Comparison of ENCODE assay signal across 17 mouse cellular contexts in genomic region chr8:104467463-104467862, GRCm38 (mm10). TPM values are rescaled to one million over a fixed set of nuclear protein-coding genes. Genes with fewer than 3 reads are reported as not detected.
DNase-seq lines count a peak whose midpoint lies in the region; ATAC-seq lines count a peak whose summit lies in the region.
"Had no signal": no experiment of that assay in that cellular context is flagged by ENCODE, and none has a peak within 500 bp of the region (broad histone marks: within the 10 kb centered on the region; RNA-seq: fewer than 3 reads in every experiment).

No protein-coding gene starts in this region.

- peak; percentile 38 for DNase-seq in 416B (ENCODE audit: low read depth)
- DNase-seq in right cerebral cortex, postnatal 10 days (ENCODE audit: low spot score in 2 of 2): no peak
- DNase-seq: adrenal gland, adult 8-10 months; adrenal gland, postnatal 14 days; adrenal gland, postnatal 36 days; cerebellum, adult 11-12 months; cerebellum, adult 2 months; cerebellum, adult 9-10 months; cerebellum, postnatal 10 days; cerebellum, postnatal 25 days had no signal

- peak; percentile 82 for ATAC-seq in granulocyte monocyte progenitor cell, adult 5-6 weeks (replicated peaks; ENCODE audit: poor library complexity, severe bottlenecking)
- ATAC-seq in megakaryocyte progenitor cell, adult 5-6 weeks (replicated peaks; ENCODE audit: poor library complexity): peak; percentile 83
- no peak for ATAC-seq in erythroblast, adult 5-6 weeks (replicated peaks; ENCODE audit: low FRiP score, poor library complexity, severe bottlenecking)
- ATAC-seq: activated CD4-positive, CD25-positive, alpha-beta regulatory T cell, adult 4 months; forebrain, embryonic 14.5 days; forebrain, embryonic 16.5 days; Patski had no signal

RNA-seq across cellular contexts. Expression of gene Dync1li2, which starts 24.6 kb away (rescaled TPM):
- total RNA-seq in granulocyte monocyte progenitor cell, adult 5-6 weeks (2014; fragmentation: Nextera tagmentation): 13.9 and 21.2 TPM in 2 replicates
- total RNA-seq in granulocyte monocyte progenitor cell, adult 5-6 weeks (2017): 43.4 and 44.1 TPM in 2 replicates
- total RNA-seq in megakaryocyte progenitor cell, adult 5-6 weeks (2015): 14.7 and 25.4 TPM in 2 replicates
- total RNA-seq in megakaryocyte progenitor cell, adult 5-6 weeks (2017): 46.5 and 52.6 TPM in 2 replicates
- 22.8 and 30.4 TPM in 2 replicates for total RNA-seq in erythroblast, adult 5-6 weeks (2015; ENCODE audit: low replicate concordance)
- 48.3 and 63.4 TPM in 2 replicates for total RNA-seq in erythroblast, adult 5-6 weeks (2017; ENCODE audit: low replicate concordance)

RNA-seq across cellular contexts. Expression of gene Terb1, which starts 42.2 kb away (rescaled TPM):
- not detected in 2 replicates for total RNA-seq in granulocyte monocyte progenitor cell, adult 5-6 weeks (2014; fragmentation: Nextera tagmentation)
- total RNA-seq in granulocyte monocyte progenitor cell, adult 5-6 weeks (2017): not detected in 2 replicates
- total RNA-seq in megakaryocyte progenitor cell, adult 5-6 weeks (2015): not detected in 2 replicates
- total RNA-seq in megakaryocyte progenitor cell, adult 5-6 weeks (2017): not detected in 2 replicates
- total RNA-seq in erythroblast, adult 5-6 weeks (2015; ENCODE audit: low replicate concordance): not detected in 2 replicates
- not detected in 2 replicates for total RNA-seq in erythroblast, adult 5-6 weeks (2017; ENCODE audit: low replicate concordance)
- total RNA-seq: adrenal gland, postnatal 14 days; adrenal gland, postnatal 36 days had no signal
